Mouse (Mus musculus) heart, embryonic 14.5 days (tissue): ENCODE results near the gene Pigv. TPM values are rescaled to one million over a fixed set of nuclear protein-coding genes. Genes with fewer than 3 reads are reported as not detected.

Experiments
- ATAC-seq: fragments of 200-750 bp; cut with Nextera tagmentation; 2 replicates; pipeline ENCODE4 v1.8.0; 2017; ENCODE audit warnings: low read depth, moderate TSS enrichment; ENCODE audit not compliant: insufficient number of reproducible peaks, insufficient read depth, low FRiP score
- H3K27ac ChIP-seq, 2 experiments: fragments of 200-500 bp in 1 of 2; fragments of 300-500 bp in 1 of 2; sonication (generic) in 1 of 2; replicated peaks in 1 of 2; 2 replicates each; pipeline ENCODE4 v1.5.1; 2012 to 2014; ENCODE audit warnings: low read depth in 2 of 2, low read length in 2 of 2, control low read depth in 1 of 2, mild to moderate bottlenecking in 1 of 2, mixed read lengths in 1 of 2; ENCODE audit not compliant: control insufficient read depth in 1 of 2, insufficient read depth in 1 of 2
- H3K27me3 ChIP-seq: fragments of 300-500 bp; sonication (generic); 2 replicates; pipeline ENCODE4 v1.6.1; 2014; ENCODE audit warnings: mild to moderate bottlenecking, low read length, control low read depth; ENCODE audit not compliant: control insufficient read depth, insufficient read depth
- H3K36me3 ChIP-seq: fragments of 300-500 bp; sonication (generic); 2 replicates; pipeline ENCODE4 v1.6.1; 2014; ENCODE audit warnings: mild to moderate bottlenecking, control low read depth, low read length, mixed read lengths; ENCODE audit not compliant: control insufficient read depth, insufficient read depth
- H3K4me1 ChIP-seq, 2 experiments: fragments of 200-500 bp in 1 of 2; fragments of 300-500 bp in 1 of 2; sonication (generic) in 1 of 2; 2 replicates each; pipeline ENCODE4 v1.6.1; 2012 to 2014; ENCODE audit warnings: low read length in 2 of 2, control low read depth in 1 of 2, mixed read lengths in 1 of 2; ENCODE audit not compliant: control insufficient read depth in 2 of 2, insufficient read depth in 2 of 2
- H3K4me2 ChIP-seq: fragments of 300-500 bp; sonication (generic); 2 replicates; pipeline ENCODE4 v1.6.1; 2014; ENCODE audit warnings: mild to moderate bottlenecking, low read length
- H3K4me3 ChIP-seq, 2 experiments: fragments of 200-500 bp in 1 of 2; fragments of 300-500 bp in 1 of 2; sonication (generic) in 1 of 2; 2 replicates each; pipeline ENCODE4 v1.5.1; 2012 to 2014; ENCODE audit warnings: low read length in 2 of 2, mild to moderate bottlenecking in 2 of 2, control low read depth in 1 of 2, low read depth in 1 of 2, moderate library complexity in 1 of 2; ENCODE audit not compliant: control insufficient read depth in 1 of 2, insufficient read depth in 1 of 2
- H3K9ac ChIP-seq: fragments of 300-500 bp; sonication (generic); 2 replicates; pipeline ENCODE4 v1.6.1; 2014; ENCODE audit warnings: mild to moderate bottlenecking, low read length
- H3K9me3 ChIP-seq: fragments of 300-500 bp; sonication (generic); 2 replicates; pipeline ENCODE4 v1.6.1; 2016; ENCODE audit warnings: low read length, control low read depth; ENCODE audit not compliant: control insufficient read depth
- WGBS: fragments of 180-500 bp; shearing (Covaris S2); extraction: QIAGEN DNeasy Blood & Tissue Kit; methylation state at CpG from one replicate; pipeline ENCODE4 v1.1.7; 2014; 5-methylcytosine and 5-hydroxymethylcytosine counted together
- microRNA-seq: library from miRNA; unstranded; fragments of <30 nt; microRNA quantifications from one replicate; pipeline ENCODE4, GENCODE M21; 2016
- polyA plus RNA-seq: library from polyadenylated mRNA; unstranded; fragments of >200 nt; fragmentation: Nextera tagmentation; extraction: Ambion mirVana; gene quantifications from 2 replicates; pipeline ENCODE4 v1.2.1, GENCODE M21; 2014

Pigv gene
- polyA plus RNA-seq, 1 experiment from 2014 or later: 12.1 TPM

- peaks cover 8% of the 10 kb centered on the region; the same call in 1 of the 2 replicates for H3K9me3 ChIP-seq
- no peak for ATAC-seq
- H3K36me3 ChIP-seq: peaks cover 42% of the 10 kb centered on the region
- no peak overlapping the region for H3K27ac ChIP-seq
- no peak overlapping the region for H3K4me2 ChIP-seq
- no peak overlapping the region for H3K4me3 ChIP-seq
- H3K4me1 ChIP-seq: no peaks in the 10 kb centered on the region
- H3K9ac ChIP-seq: no peak overlapping the region
- 91% methylated on average over 8 of the region's 8 CpGs for WGBS
- H3K27me3 ChIP-seq: no peaks in the 10 kb centered on the region
These were observed 59.4 kb downstream of the Pigv start for GRCm38 (mm10) chr4:133613026-133613425.

- H3K36me3 ChIP-seq: peaks cover 45% of the 10 kb centered on the region
- ATAC-seq: no peak
- 95% methylated on average over 7 of the region's 7 CpGs for WGBS
These were observed 60.0 kb downstream of the Pigv start for GRCm38 (mm10) chr4:133612416-133612815.

GRCm38 (mm10) chr4:133611815-133612214, 60.6 kb downstream of the Pigv start:
- H3K4me1 ChIP-seq: no peaks in the 10 kb centered on the region
- no peak overlapping the region for H3K9ac ChIP-seq
- ATAC-seq: no peak
- no peaks in the 10 kb centered on the region for H3K27me3 ChIP-seq
- H3K36me3 ChIP-seq: peaks cover 43% of the 10 kb centered on the region
- H3K4me3 ChIP-seq: no peak overlapping the region
- H3K9me3 ChIP-seq: peaks cover 8% of the 10 kb centered on the region; the same call in 1 of the 2 replicates
- H3K27ac ChIP-seq: no peak overlapping the region
- no peak overlapping the region for H3K4me2 ChIP-seq
- WGBS: 96% methylated on average over 5 of the region's 5 CpGs

More at GRCm38 (mm10) chr4:133612416-133612815, 60.0 kb downstream of the Pigv start:
- H3K4me1 ChIP-seq: no peaks in the 10 kb centered on the region
- H3K4me3 ChIP-seq: no peak overlapping the region
- no peak overlapping the region for H3K27ac ChIP-seq
- H3K9me3 ChIP-seq: peaks cover 8% of the 10 kb centered on the region; the same call in 1 of the 2 replicates
- no peak overlapping the region for H3K4me2 ChIP-seq
- H3K27me3 ChIP-seq: no peaks in the 10 kb centered on the region
- no peak overlapping the region for H3K9ac ChIP-seq

Small RNAs within 50 kb of the gene (microRNA-seq; reads per million reads assigned to microRNA genes)
- gene Mir7227: not detected

Other genes starting within 250 kb of the Pigv start
- gene Tent5b, start 192.5 kb downstream of the Pigv start, polyA plus RNA-seq: 0.28 and 0.61 TPM in 2 replicates
- gene Trnp1, start 174.1 kb downstream of the Pigv start, polyA plus RNA-seq: 1.2 and 1.3 TPM in 2 replicates
- 0.20 and 0.62 TPM in 2 replicates for gene Kdf1, start 153.7 kb downstream of the Pigv start, polyA plus RNA-seq
- 153 and 164 TPM in 2 replicates for gene Nudc, start 126.7 kb downstream of the Pigv start, polyA plus RNA-seq
- 15.8 and 18.7 TPM in 2 replicates for gene Nr0b2, start 119.3 kb downstream of the Pigv start, polyA plus RNA-seq
- gene Gpatch3, start 97.9 kb downstream of the Pigv start, polyA plus RNA-seq: 5.4 and 6.1 TPM in 2 replicates
- gene Gpn2, start 88.3 kb downstream of the Pigv start, polyA plus RNA-seq: 11.2 and 12.5 TPM in 2 replicates
- gene Sfn, start 70.5 kb downstream of the Pigv start, polyA plus RNA-seq: 0.40 and 1.4 TPM in 2 replicates
- gene Zdhhc18, start 22.5 kb downstream of the Pigv start, polyA plus RNA-seq: 3.4 and 4.7 TPM in 2 replicates
- gene Arid1a, start 84.1 kb upstream of the Pigv start, polyA plus RNA-seq: 28.1 and 28.2 TPM in 2 replicates
- 15.9 and 16.9 TPM in 2 replicates for gene Rps6ka1, start 215.2 kb upstream of the Pigv start, polyA plus RNA-seq